ENCODE assay signal across 22 mouse cellular contexts in genomic region chr17:12949669-12950068, GRCm38 (mm10). TPM values are rescaled to one million over a fixed set of nuclear protein-coding genes. Genes with fewer than 3 reads are reported as not detected.
DNase-seq lines count a peak whose midpoint lies in the region; ATAC-seq and TF ChIP-seq lines count a peak whose summit lies in the region.
"Had no signal": no experiment of that assay in that cellular context is flagged by ENCODE, and none has a peak within 500 bp of the region (broad histone marks: within the 10 kb centered on the region; RNA-seq: fewer than 3 reads in every experiment).

No protein-coding gene starts in this region.

- no peak for TF ChIP-seq RAD21 in MEL (IDR thresholded peaks at IDR 0.05; ENCODE audit: low read depth, low read length)

- H3K4me2 ChIP-seq in embryonic facial prominence, embryonic 13.5 days: no peak overlapping the region

- H3K27ac ChIP-seq in embryonic facial prominence, embryonic 13.5 days: no peak overlapping the region
- H3K27ac ChIP-seq in embryonic facial prominence, embryonic 10.5 days (replicated peaks): no peak overlapping the region
- no peak overlapping the region for H3K27ac ChIP-seq in MEL (ENCODE audit: control insufficient read depth, low read depth, low read length)

- no peak for DNase-seq in embryonic facial prominence, embryonic 10.5 days (ENCODE audit: low spot score)
- DNase-seq in heart, adult 11 months: peak; percentile 52
- no peak for DNase-seq in heart, postnatal 25 days (ENCODE audit: low spot score)
- DNase-seq in MEL (ENCODE audit: low read depth, low spot score): no peak
- no peak for DNase-seq in urinary bladder, postnatal 14 days (ENCODE audit: low spot score)
- DNase-seq: adrenal gland, adult 2 months; adrenal gland, adult 8-10 months; adrenal gland, postnatal 10 days; adrenal gland, postnatal 14 days; adrenal gland, postnatal 25 days; adrenal gland, postnatal 36 days; B cell, adult 2 months; cerebellum, adult 11 months; cerebellum, adult 11-12 months; cerebellum, adult 18-20 months; cerebellum, adult 2 months had no signal

- no peaks in the 10 kb centered on the region for H3K4me1 ChIP-seq in embryonic facial prominence, embryonic 13.5 days
- H3K4me1 ChIP-seq in embryonic facial prominence, embryonic 10.5 days: no peaks in the 10 kb centered on the region
- peaks cover 2 to 3% of the 10 kb centered on the region in 2 experiments; a peak in 1 of 4 replicates for H3K4me1 ChIP-seq in MEL (ENCODE audit: control insufficient read depth in 1 of 2, insufficient read depth in 2 of 2, low read length in 2 of 2)

- intact Hi-C loops in heart, postnatal 25 days (cut with DNase I): no loop called here

- no peaks in the 10 kb centered on the region for H3K9me3 ChIP-seq in embryonic facial prominence, embryonic 13.5 days
- H3K9me3 ChIP-seq in embryonic facial prominence, embryonic 10.5 days: no peaks in the 10 kb centered on the region
- H3K9me3 ChIP-seq in MEL (replicated peaks; ENCODE audit: insufficient read depth, low read length): no peaks in the 10 kb centered on the region
- H3K9me3 ChIP-seq: G1E had no signal

- H3K36me3 ChIP-seq in embryonic facial prominence, embryonic 13.5 days: peaks cover 74% of the 10 kb centered on the region
- H3K36me3 ChIP-seq in embryonic facial prominence, embryonic 10.5 days (replicated peaks): peaks cover 83% of the 10 kb centered on the region
- peaks cover 0 to 9% of the 10 kb centered on the region in 2 experiments; a peak in 3 of 4 replicates for H3K36me3 ChIP-seq in MEL (ENCODE audit: control insufficient read depth in 1 of 2, insufficient read depth in 2 of 2, low read length in 2 of 2)

- H3K27me3 ChIP-seq in embryonic facial prominence, embryonic 13.5 days: no peaks in the 10 kb centered on the region
- no peaks in the 10 kb centered on the region for H3K27me3 ChIP-seq in embryonic facial prominence, embryonic 10.5 days (replicated peaks; ENCODE audit: low read depth, poor library complexity, severe bottlenecking)
- no peaks in the 10 kb centered on the region for H3K27me3 ChIP-seq in MEL (ENCODE audit: control insufficient read depth in 1 of 2, insufficient read depth in 2 of 2, low read length in 2 of 2)
- H3K27me3 ChIP-seq: CH12.LX, Patski had no signal

- H3K9ac ChIP-seq in embryonic facial prominence, embryonic 13.5 days: 0 out of 2 replicates have a peak overlapping the region, but pooled peaks have one; percentile 11
- H3K9ac ChIP-seq in MEL (ENCODE audit: control insufficient read depth, low read depth, low read length, poor library complexity, severe bottlenecking): no peak overlapping the region

- no peak overlapping the region for H3K4me3 ChIP-seq in embryonic facial prominence, embryonic 13.5 days
- H3K4me3 ChIP-seq in embryonic facial prominence, embryonic 10.5 days: no peak overlapping the region
- H3K4me3 ChIP-seq in MEL (ENCODE audit: control insufficient read depth in 1 of 2, insufficient read depth in 1 of 2, low read depth in 2 of 2, low read length in 2 of 2): no peak overlapping the region

- no peak for ATAC-seq in embryonic facial prominence, embryonic 13.5 days (ENCODE audit: insufficient number of reproducible peaks, insufficient read depth, low FRiP score, low TSS enrichment, low read depth)
- ATAC-seq: activated CD4-positive, CD25-positive, alpha-beta regulatory T cell, adult 4 months; CD4-positive, CD25-positive, alpha-beta regulatory T cell, adult 4 months; Patski had no signal

- TF ChIP-seq CTCF in MEL (IDR thresholded peaks at IDR 0.05 in 2 of 3, conservative IDR thresholded peaks at IDR 0.05 in 1 of 3; ENCODE audit: control insufficient read depth in 1 of 3, insufficient read depth in 1 of 3, low read depth in 2 of 3, low read length in 3 of 3, poor library complexity in 1 of 3, severe bottlenecking in 1 of 3): no peak

- TF ChIP-seq EP300 in MEL (IDR thresholded peaks at IDR 0.05; ENCODE audit: low read depth in 1 of 2, low read length in 2 of 2): no peak

- WGBS in embryonic facial prominence, embryonic 13.5 days: 92% methylated on average over 5 of the region's 5 CpGs
- 92% methylated on average over 5 of the region's 5 CpGs for WGBS in embryonic facial prominence, embryonic 10.5 days

- no peaks in the 10 kb centered on the region for H3K79me2 ChIP-seq in MEL (ENCODE audit: control insufficient read depth, insufficient read depth, low read length, poor library complexity)

- no peak for TF ChIP-seq POLR2A in MEL (IDR thresholded peaks at IDR 0.05; ENCODE audit: control insufficient read depth in 1 of 2, insufficient read depth in 1 of 2, low read depth in 1 of 2, low read length in 2 of 2, poor library complexity in 1 of 2)

TF ChIP-seq in MEL, 35 proteins besides CTCF, POLR2A, EP300 and RAD21:
- TF ChIP-seq CHD2 (IDR thresholded peaks at IDR 0.05; ENCODE audit: low read length) (no peak), JUND (IDR thresholded peaks at IDR 0.05; ENCODE audit: low read depth, low read length) (no peak), TBP (IDR thresholded peaks at IDR 0.05; ENCODE audit: low read depth, low read length) (peak; percentile 50; the same call in 1 of the 2 replicates), ETS1 (IDR thresholded peaks at IDR 0.05; ENCODE audit: low read depth, low read length) (no peak), RCOR1 (IDR thresholded peaks at IDR 0.05; ENCODE audit: low read depth, low read length) (no peak), E2F4 (IDR thresholded peaks at IDR 0.05; ENCODE audit: borderline replicate concordance, low read depth, low read length) (no peak), ZKSCAN1 (IDR thresholded peaks at IDR 0.05; ENCODE audit: low read depth, low read length) (no peak)
TF ChIP-seq in MEL: peak in this region for 1.

RNA-seq across cellular contexts. Expression of gene Acat3, which starts 9.3 kb away (rescaled TPM):
- 0.65 and 1.5 TPM in 2 replicates for polyA plus RNA-seq in embryonic facial prominence, embryonic 13.5 days (2015; fragmentation: Nextera tagmentation; extraction: Ambion mirVana)
- polyA plus RNA-seq in embryonic facial prominence, embryonic 10.5 days (2016; fragmentation: Nextera tagmentation; extraction: Ambion mirVana): 0.98 and 1.3 TPM in 2 replicates
- total RNA-seq in heart, postnatal 25 days (2021): not detected
- total RNA-seq in MEL (2012; rRNA removed): 13.6 and 14.6 TPM in 2 replicates
- 1 to 10 TPM in 1 of 2 experiments, not detected in 1; 1.0 TPM for polyA plus RNA-seq in MEL (2012; ENCODE audit: insufficient read depth in 1 of 2, insufficient read length in 2 of 2, low read depth in 1 of 2, low replicate concordance in 2 of 2, missing spikeins in 1 of 2)

RNA-seq across cellular contexts. Expression of gene Acat2, which starts 10.9 kb away (rescaled TPM):
- 182 and 218 TPM in 2 replicates for polyA plus RNA-seq in embryonic facial prominence, embryonic 13.5 days (2015; fragmentation: Nextera tagmentation; extraction: Ambion mirVana)
- polyA plus RNA-seq in embryonic facial prominence, embryonic 10.5 days (2016; fragmentation: Nextera tagmentation; extraction: Ambion mirVana): 348 and 367 TPM in 2 replicates
- total RNA-seq in heart, postnatal 25 days (2021): 1 to 10 TPM; 6.1 to 7.1 TPM
- total RNA-seq in MEL (2012; rRNA removed): 54.9 and 60.1 TPM in 2 replicates
- polyA plus RNA-seq in MEL (2012; ENCODE audit: insufficient read depth in 1 of 2, insufficient read length in 2 of 2, low read depth in 1 of 2, low replicate concordance in 2 of 2, missing spikeins in 1 of 2): 10 to 100 TPM in 1 of 2 experiments, not detected in 1; 33.8 TPM

RNA-seq across cellular contexts. Expression of gene Mrpl18, which starts 33.5 kb away (rescaled TPM):
- 136 and 172 TPM in 2 replicates for polyA plus RNA-seq in embryonic facial prominence, embryonic 13.5 days (2015; fragmentation: Nextera tagmentation; extraction: Ambion mirVana)
- polyA plus RNA-seq in embryonic facial prominence, embryonic 10.5 days (2016; fragmentation: Nextera tagmentation; extraction: Ambion mirVana): 198 and 200 TPM in 2 replicates
- 100 to 1,000 TPM; 157 to 175 TPM for total RNA-seq in heart, postnatal 25 days (2021)
- 238 and 257 TPM in 2 replicates for total RNA-seq in MEL (2012; rRNA removed)
- 100 to 1,000 TPM in 1 of 2 experiments, not detected in 1; 202 TPM for polyA plus RNA-seq in MEL (2012; ENCODE audit: insufficient read depth in 1 of 2, insufficient read length in 2 of 2, low read depth in 1 of 2, low replicate concordance in 2 of 2, missing spikeins in 1 of 2)

RNA-seq across cellular contexts. Expression of gene Tcp1, which starts 34.2 kb away (rescaled TPM):
- polyA plus RNA-seq in embryonic facial prominence, embryonic 13.5 days (2015; fragmentation: Nextera tagmentation; extraction: Ambion mirVana): 429 and 454 TPM in 2 replicates
- polyA plus RNA-seq in embryonic facial prominence, embryonic 10.5 days (2016; fragmentation: Nextera tagmentation; extraction: Ambion mirVana): 548 and 551 TPM in 2 replicates
- total RNA-seq in heart, postnatal 25 days (2021): 100 to 1,000 TPM; 200 to 213 TPM
- total RNA-seq in MEL (2012; rRNA removed): 570 and 598 TPM in 2 replicates
- 1,000 to 10,000 TPM in 1 of 2 experiments, 100 to 1,000 TPM in 1; 485 to 1,425 TPM for polyA plus RNA-seq in MEL (2012; ENCODE audit: insufficient read depth in 1 of 2, insufficient read length in 2 of 2, low read depth in 1 of 2, low replicate concordance in 2 of 2, missing spikeins in 1 of 2)

RNA-seq across cellular contexts. Expression of gene Pnldc1, which starts 39.6 kb away (rescaled TPM):
- polyA plus RNA-seq in embryonic facial prominence, embryonic 13.5 days (2015; fragmentation: Nextera tagmentation; extraction: Ambion mirVana): 1.8 and 3.5 TPM in 2 replicates
- polyA plus RNA-seq in embryonic facial prominence, embryonic 10.5 days (2016; fragmentation: Nextera tagmentation; extraction: Ambion mirVana): 2.4 and 3.4 TPM in 2 replicates
- under 1 TPM; 0.42 to 0.55 TPM for total RNA-seq in heart, postnatal 25 days (2021)
- total RNA-seq in MEL (2012; rRNA removed): 0.36 and 0.54 TPM in 2 replicates
- polyA plus RNA-seq in MEL (2012; ENCODE audit: insufficient read depth in 1 of 2, insufficient read length in 2 of 2, low read depth in 1 of 2, low replicate concordance in 2 of 2, missing spikeins in 1 of 2): 1 to 10 TPM in 1 of 2 experiments, not detected in 1; 1.1 TPM
- polyA plus RNA-seq: G1E had no signal
